ENCODE assay signal across 11 mouse cellular contexts in genomic region chr5:135428786-135429185, GRCm38 (mm10). TPM values are rescaled to one million over a fixed set of nuclear protein-coding genes. Genes with fewer than 3 reads are reported as not detected.
A peak's percentile ranks its signal among the peaks of the same experiment; 100 is the strongest.
DNase-seq lines count a peak whose midpoint lies in the region; ATAC-seq and TF ChIP-seq lines count a peak whose summit lies in the region.
"Had no signal": no experiment of that assay in that cellular context is flagged by ENCODE, and none has a peak within 500 bp of the region (broad histone marks: within the 10 kb centered on the region; RNA-seq: fewer than 3 reads in every experiment).

No protein-coding gene starts in this region.

- no peak overlapping the region for H3K4me3 ChIP-seq in left cerebral cortex, adult 2 months
- no peak overlapping the region for H3K4me3 ChIP-seq in E14TG2a.4 (replicated peaks; ENCODE audit: low read length)
- H3K4me3 ChIP-seq in embryonic facial prominence, embryonic 14.5 days (ENCODE audit: low read depth, low read length): no peak overlapping the region
- H3K4me3 ChIP-seq: heart, embryonic 13.5 days had no signal

- peaks cover 5% of the 10 kb centered on the region; the same call in 1 of the 2 replicates for H3K4me1 ChIP-seq in E14TG2a.4 (replicated peaks; ENCODE audit: low read depth, low read length)
- H3K4me1 ChIP-seq in embryonic facial prominence, embryonic 14.5 days (ENCODE audit: control insufficient read depth, insufficient read depth, low read length): no peaks in the 10 kb centered on the region

- ATAC-seq in embryonic facial prominence, embryonic 14.5 days (ENCODE audit: low read depth): no peak

- H3K4me2 ChIP-seq in embryonic facial prominence, embryonic 14.5 days (ENCODE audit: low read depth, low read length): no peak overlapping the region
- H3K4me2 ChIP-seq: heart, embryonic 13.5 days had no signal

- peaks cover 4% of the 10 kb centered on the region; the same call in 1 of the 2 replicates for H3K9me3 ChIP-seq in E14TG2a.4 (ENCODE audit: low read length)
- H3K9me3 ChIP-seq in embryonic facial prominence, embryonic 14.5 days (ENCODE audit: control insufficient read depth, low read length): 0 out of 2 replicates have a peak, but pooled peaks cover under 1% of the 10 kb centered on the region
- H3K9me3 ChIP-seq: heart, embryonic 13.5 days had no signal

- TF ChIP-seq CTCF in left cerebral cortex, adult 2 months (IDR thresholded peaks at IDR 0.05): peak; percentile 65
- peak; percentile 80 for TF ChIP-seq CTCF in E14TG2a.4 (conservative IDR thresholded peaks at IDR 0.05; ENCODE audit: low read length)

- H3K36me3 ChIP-seq in E14TG2a.4 (ENCODE audit: insufficient read depth, low read length): peaks cover 76% of the 10 kb centered on the region
- H3K36me3 ChIP-seq in embryonic facial prominence, embryonic 14.5 days (ENCODE audit: control insufficient read depth, insufficient read depth, low read length): peaks cover 94% of the 10 kb centered on the region
- H3K36me3 ChIP-seq: G1E had no signal

- no peaks in the 10 kb centered on the region for H3K27me3 ChIP-seq in E14TG2a.4 (ENCODE audit: insufficient read depth, low read length)
- no peaks in the 10 kb centered on the region for H3K27me3 ChIP-seq in embryonic facial prominence, embryonic 14.5 days (replicated peaks; ENCODE audit: control insufficient read depth, insufficient read depth, low read length)
- H3K27me3 ChIP-seq: heart, embryonic 13.5 days had no signal

- WGBS in embryonic facial prominence, embryonic 14.5 days: 76% methylated on average over 5 of the region's 5 CpGs

- intact Hi-C loops in left cerebral cortex, adult 2 months (cut with DNase I): loop anchor here (1.0 to 10.0 kb wide), 2 partner anchors 66 to 1034 kb away; no protein-coding TSS in a partner anchor
- intact Hi-C loops in left cerebral cortex, postnatal 4 days (cut with DNase I): no loop called here

- peak; percentile 30 for DNase-seq in embryo, embryonic 10.5 days (ENCODE audit: low spot score)
- no peak for DNase-seq in embryo, embryonic 10 days (ENCODE audit: low spot score)
- DNase-seq in left cerebral cortex, adult 2 months (ENCODE audit: extremely low spot score in 1 of 2, low spot score in 2 of 2): no peak
- no peak for DNase-seq in left cerebral cortex, postnatal 4 days
- peak; percentile 12 for DNase-seq in embryonic facial prominence, embryonic 14.5 days (ENCODE audit: low spot score)
- no peak for DNase-seq in yolk sac, embryonic 10.5 days (ENCODE audit: low spot score)
- no peak for DNase-seq in urinary bladder, postnatal 14 days (ENCODE audit: low spot score)
- DNase-seq: lung, adult 18-20 months had no signal

- no peak overlapping the region for H3K27ac ChIP-seq in left cerebral cortex, adult 2 months
- no peak overlapping the region for H3K27ac ChIP-seq in embryonic facial prominence, embryonic 14.5 days (replicated peaks; ENCODE audit: low read depth, low read length)
- H3K27ac ChIP-seq: heart, embryonic 13.5 days had no signal

- H3K9ac ChIP-seq in embryonic facial prominence, embryonic 14.5 days (ENCODE audit: low read depth, low read length): no peak overlapping the region
- H3K9ac ChIP-seq: heart, embryonic 13.5 days had no signal

RNA-seq across cellular contexts. Expression of gene Pom121, which starts 34.4 kb away (rescaled TPM):
- 10 to 100 TPM; 56.6 to 58.3 TPM for total RNA-seq in left cerebral cortex, adult 2 months (2021)
- total RNA-seq in left cerebral cortex, postnatal 4 days (2021): 10 to 100 TPM; 44.9 to 45.4 TPM
- 14.8 and 15.4 TPM in 2 replicates for polyA plus RNA-seq in embryonic facial prominence, embryonic 14.5 days (2014; fragmentation: Nextera tagmentation; extraction: Ambion mirVana)

RNA-seq across cellular contexts. Expression of gene Nsun5, which starts 59.0 kb away (rescaled TPM):
- total RNA-seq in left cerebral cortex, adult 2 months (2021): 10 to 100 TPM; 22.2 to 22.6 TPM
- 10 to 100 TPM; 31.2 to 34.1 TPM for total RNA-seq in left cerebral cortex, postnatal 4 days (2021)
- 23.7 and 27.6 TPM in 2 replicates for polyA plus RNA-seq in embryonic facial prominence, embryonic 14.5 days (2014; fragmentation: Nextera tagmentation; extraction: Ambion mirVana)

Comparison
In these comparisons a context has a peak if more than half of its experiments do, and no peak if none do; other contexts are left out.
1. DNase-seq: peak in embryo, embryonic 10.5 days (single experiment) and embryonic facial prominence, embryonic 14.5 days (single experiment); none in embryo, embryonic 10 days (single experiment), left cerebral cortex, adult 2 months (0 of 2), left cerebral cortex, postnatal 4 days (single experiment), yolk sac, embryonic 10.5 days (single experiment) and urinary bladder, postnatal 14 days (single experiment).